Mouse (Mus musculus) ZHBTc4 (cell line): ENCODE measurements at regions not wholly inside any gene's neighbourhood (a gene's known extent, or its start where the extent isn't known, plus 50 kb on each side); places are given as distances from the start of the nearest gene placed in this dataset.
"Not testable (repeated sequence)": the region's sequence is repeated elsewhere in the genome, so short reads cannot be mapped to it uniquely, and the experiment has no call there.

Experiments
- DNase-seq: peaks from one replicate; pipeline ENCODE4 v3.0.0-alpha.2; 2011; ENCODE audit warnings: low read depth, low spot score

DNA sequence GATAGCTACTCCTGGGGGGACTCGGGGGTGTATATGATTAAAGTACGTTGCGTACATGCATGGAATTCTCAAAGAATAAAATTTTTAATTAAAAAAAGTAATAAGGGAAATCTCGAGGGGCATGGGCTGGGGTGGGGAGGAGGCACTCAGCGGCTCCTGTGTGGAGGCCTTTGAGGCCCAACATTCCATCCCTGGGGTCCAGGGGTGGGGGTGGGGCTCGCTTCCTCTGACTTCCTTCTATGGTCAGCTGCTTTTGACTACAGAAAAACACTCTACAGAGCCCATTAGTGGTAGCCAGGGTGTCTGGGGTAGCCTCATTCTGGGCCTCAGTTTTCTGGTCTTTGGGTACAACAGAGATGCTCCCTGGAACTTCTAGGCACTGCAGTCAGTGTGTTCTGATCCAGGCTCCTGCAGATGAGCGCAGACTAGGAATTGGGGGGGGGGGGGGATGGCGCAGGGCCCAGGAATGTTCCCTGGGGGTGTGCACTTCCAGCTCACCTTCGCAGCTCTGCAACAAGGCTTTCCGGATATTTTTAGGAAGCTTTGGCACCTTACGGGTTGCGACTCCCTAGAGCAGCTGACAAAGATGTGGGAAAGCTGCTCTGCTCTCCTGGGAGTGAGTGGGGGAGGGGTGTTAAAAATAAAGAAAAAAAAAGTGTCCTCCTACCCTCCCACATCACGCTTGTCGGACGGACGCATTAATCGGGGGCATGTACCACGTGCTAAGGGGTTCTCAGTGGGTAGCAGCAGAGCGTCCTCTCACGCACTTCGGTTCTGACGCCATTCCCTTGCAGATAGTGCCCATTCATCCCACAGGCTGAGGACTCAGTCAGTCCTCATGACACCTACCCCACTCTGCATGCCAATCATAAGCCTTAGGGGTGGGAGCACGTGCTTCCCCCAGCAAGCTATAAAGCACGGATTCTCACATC is 89.1 kb downstream of the Rhob start:
- no peak for DNase-seq

DNA sequence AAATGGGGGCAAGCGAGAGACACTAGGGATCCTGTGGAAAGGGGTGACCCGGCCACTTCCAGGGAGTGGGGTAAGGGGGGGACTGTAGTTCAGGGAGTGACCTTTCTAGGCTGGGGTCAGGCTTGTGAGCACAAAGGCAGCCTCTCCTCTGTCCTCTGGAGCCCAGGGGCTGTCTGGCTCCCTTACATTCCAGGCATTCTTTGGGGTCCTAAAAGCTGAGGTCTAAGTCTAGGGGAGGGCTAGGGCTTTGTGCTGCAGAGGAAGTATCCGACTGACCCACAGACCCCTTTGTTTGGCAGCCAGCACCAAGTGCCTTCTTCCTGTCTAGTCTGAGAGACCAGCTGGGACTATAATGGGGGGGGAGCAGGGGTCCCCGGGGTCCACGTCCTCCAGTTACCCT is 88.9 kb downstream of the Hs1bp3 start:
- peak; percentile 14 for DNase-seq

DNA sequence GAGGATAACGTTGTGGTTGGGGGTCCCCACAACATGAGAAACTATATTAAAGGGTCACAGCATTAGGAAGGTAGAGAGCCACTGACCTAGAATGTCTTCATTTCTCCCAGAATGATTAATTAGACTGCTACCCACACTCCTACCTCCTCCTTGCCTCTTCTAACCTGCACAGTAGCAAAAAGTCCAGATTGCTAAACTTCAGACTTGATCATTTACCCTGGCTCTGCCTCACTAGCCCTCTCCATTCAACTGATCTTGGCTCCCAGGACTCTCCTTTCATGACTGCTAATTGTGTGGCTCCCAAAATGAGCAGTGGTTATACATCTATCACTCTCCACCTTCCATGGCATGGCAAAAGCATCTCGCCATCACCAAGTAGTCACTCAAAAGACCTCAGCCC is 88.1 kb downstream of the Hs1bp3 start:
- no peak for DNase-seq

DNA sequence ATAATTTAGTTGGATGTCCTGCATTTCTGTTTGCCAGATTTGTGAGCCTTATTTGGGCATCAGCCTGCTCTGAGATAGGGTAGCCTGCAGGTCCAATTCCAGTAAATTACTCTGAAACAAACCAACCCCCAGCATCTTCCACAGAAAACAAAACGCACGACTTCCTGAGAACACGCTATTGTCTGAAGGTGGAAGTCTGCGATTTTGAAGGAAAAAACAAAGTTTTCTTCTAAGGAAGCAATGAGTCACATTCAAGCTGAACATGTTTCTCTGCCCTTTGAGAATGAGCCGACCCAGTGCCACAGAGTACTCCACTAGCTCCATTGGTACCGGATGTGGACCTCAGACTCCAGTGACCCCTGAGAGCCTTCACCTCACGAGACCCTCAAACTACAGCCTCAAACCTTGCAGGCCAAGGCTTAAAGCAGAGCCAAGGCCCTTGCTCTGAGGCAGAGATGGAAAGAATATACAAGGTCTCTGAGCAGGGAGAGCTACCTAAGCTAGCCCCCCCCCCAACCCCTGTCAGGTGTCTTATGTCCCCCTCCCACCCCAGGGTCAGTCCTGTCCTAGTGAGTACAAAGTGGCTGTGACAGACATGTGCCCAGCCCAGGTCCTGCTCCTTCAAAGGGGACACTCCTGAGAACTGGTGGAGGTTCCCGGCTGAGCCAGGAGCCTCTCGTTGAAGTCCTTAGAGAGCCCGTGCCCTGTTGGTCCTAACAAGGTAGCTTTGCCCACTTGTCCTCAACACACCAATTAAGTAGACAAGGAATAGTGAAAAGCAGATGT is 87.3 kb downstream of the Hs1bp3 start:
- no peak for DNase-seq

DNA sequence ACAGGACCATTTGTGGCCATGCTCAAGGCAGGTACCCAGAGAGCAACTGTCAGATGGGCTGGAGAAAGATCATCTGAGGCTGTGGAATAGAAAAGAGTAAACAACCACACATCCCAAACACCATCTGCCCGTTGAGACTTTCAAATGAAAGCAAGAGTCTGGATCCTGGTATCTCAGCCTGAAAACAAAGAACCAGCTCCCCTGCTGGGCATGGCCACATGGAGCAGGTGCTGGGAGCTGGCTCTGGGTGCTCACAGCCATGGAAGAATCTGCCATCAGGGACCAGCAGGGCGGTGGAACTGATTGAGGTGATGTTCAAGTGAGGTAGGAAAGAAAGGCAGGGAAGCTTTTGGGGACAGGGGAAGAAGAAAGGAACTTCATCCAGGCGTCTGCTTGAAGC is 85.6 kb downstream of the Hs1bp3 start:
- DNase-seq, result peak; percentile 11

DNA sequence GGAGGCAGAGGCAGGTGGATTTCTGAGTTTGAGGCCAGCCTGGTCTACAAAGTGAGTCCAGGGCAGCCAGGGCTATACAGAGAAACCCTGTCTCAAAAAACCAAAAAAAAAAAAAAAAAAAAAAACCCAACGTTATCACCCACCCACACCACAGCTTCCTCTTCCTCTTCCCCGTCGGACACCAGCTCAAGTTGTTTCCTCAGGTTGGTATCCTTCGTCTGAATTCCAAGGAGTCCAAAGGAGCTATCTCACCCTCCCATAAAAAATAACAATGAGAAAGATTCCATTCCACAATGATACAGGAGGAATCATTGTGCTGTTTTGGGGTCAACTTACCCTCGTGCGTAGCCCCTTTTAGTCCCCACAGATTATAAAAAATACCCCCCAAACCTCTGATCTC is 83.2 kb downstream of the Hs1bp3 start:
- not testable (repeated sequence) for DNase-seq

DNA sequence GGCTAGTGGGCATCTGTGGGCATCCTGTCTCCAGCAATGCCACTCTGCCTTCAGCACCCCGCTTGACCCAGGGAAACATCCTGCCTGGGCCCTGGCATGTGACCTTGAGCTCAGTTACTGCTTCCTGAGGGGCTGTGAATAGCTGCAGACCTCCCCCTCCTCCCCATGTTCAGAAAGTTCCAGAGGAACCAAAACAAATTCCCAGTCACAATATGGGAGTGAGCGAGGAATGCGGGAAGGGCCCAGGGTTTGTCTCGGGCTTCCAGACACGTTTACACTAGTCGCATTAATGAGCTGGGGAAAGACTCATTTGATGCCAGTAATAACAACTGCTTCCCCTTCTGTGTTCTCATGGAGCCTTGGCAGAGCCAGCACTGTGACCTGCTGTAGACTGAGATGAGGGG is 81.7 kb downstream of the Hs1bp3 start:
- DNase-seq, result peak; percentile 15

DNA sequence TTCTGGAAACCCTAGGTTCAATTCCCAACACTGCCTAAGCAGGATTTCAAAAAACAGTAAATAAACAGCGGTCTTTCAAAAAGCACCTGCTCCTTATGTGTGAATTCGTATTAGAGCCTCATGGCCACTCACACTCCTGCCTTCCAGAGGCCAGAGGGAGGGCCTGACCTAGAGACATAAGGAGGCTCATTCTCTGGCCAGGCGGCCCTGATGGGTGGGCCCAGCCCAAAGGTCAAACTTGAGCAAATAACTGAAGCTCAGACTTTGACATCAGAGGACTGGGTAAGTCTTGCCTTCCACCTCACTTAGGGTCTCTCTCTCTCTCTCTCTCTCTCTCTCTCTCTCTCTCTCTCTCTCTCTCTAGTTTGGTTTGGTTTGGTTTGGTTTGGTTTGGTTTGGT is 80.7 kb downstream of the Hs1bp3 start:
- no peak for DNase-seq
